Mouse (Mus musculus) kidney, adult 2 months (tissue): ENCODE measurements at regions not wholly inside any gene's neighbourhood (a gene's known extent, or its start where the extent isn't known, plus 50 kb on each side); places are given as distances from the start of the nearest gene placed in this dataset.
"Not testable (repeated sequence)": the region's sequence is repeated elsewhere in the genome, so short reads cannot be mapped to it uniquely, and the experiment has no call there.

ENCODE experiments used
- DNase-seq: peaks from one replicate; pipeline ENCODE4 v3.0.0; 2021
- H3K27ac ChIP-seq: fragments of 200-500 bp; 2 replicates; pipeline ENCODE4 v1.5.1; 2012; ENCODE audit warnings: low read depth, low read length, control low read depth, inconsistent platforms; ENCODE audit not compliant: insufficient read depth
- H3K27me3 ChIP-seq: fragments of 200-500 bp; replicated peaks from 2 replicates; pipeline ENCODE4 v1.6.1; 2012; ENCODE audit warnings: mild to moderate bottlenecking, moderate library complexity, low read length, inconsistent platforms; ENCODE audit not compliant: control insufficient read depth, insufficient read depth
- H3K36me3 ChIP-seq: fragments of 200-500 bp; 2 replicates; pipeline ENCODE4 v1.6.1; 2012; ENCODE audit warnings: mild to moderate bottlenecking, moderate library complexity, low read length, inconsistent platforms; ENCODE audit not compliant: control insufficient read depth, insufficient read depth
- H3K4me1 ChIP-seq: fragments of 200-500 bp; 2 replicates; pipeline ENCODE4 v1.6.1; 2011; ENCODE audit warnings: low read length; ENCODE audit not compliant: control insufficient read depth, insufficient read depth
- H3K4me3 ChIP-seq: fragments of 200-500 bp; 2 replicates; pipeline ENCODE4 v1.5.1; 2011; ENCODE audit warnings: mild to moderate bottlenecking, low read depth, low read length, control low read depth; ENCODE audit not compliant: insufficient read depth
- CTCF ChIP-seq: fragments of 200-500 bp; conservative IDR thresholded peaks from 2 replicates; pipeline ENCODE4 v1.5.1; 2011; ENCODE audit warnings: low read depth, mild to moderate bottlenecking, control low read depth, low read length, moderate library complexity, mixed read lengths; ENCODE audit not compliant: insufficient read depth, insufficient read length
- POLR2A ChIP-seq: fragments of 200-500 bp; IDR thresholded peaks from one replicate; pipeline ENCODE4 v1.6.1; 2011; ENCODE audit warnings: low read depth, low read length, control low read depth
- WGBS: fragments of 180-500 bp; shearing (Covaris S2); methylation state at CpG from one replicate; pipeline ENCODE4 v1.1.7; 2018; 5-methylcytosine and 5-hydroxymethylcytosine counted together

DNA sequence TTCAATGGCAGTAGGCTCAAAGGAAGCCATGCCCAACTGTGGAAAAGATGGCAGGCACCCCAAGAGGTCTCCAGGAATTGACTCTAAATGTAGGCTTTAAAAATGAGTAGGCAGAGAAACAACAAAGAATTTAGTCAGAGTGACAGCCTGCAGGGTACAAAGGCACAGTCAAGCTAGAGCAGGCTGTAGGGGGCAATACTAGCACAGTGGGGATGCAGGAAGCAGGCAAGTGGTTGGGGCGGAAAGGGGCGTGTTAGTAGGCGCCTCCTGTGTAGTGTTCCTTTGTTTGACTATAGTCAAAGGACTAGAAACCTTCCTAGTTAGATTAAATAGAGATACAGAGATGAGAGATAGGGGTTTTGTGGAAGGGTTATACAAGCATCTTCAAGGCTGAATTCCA, 211.4 kb upstream of the Pum3 start:
- TF ChIP-seq CTCF (no peak), POLR2A (no peak)
- no peak for DNase-seq
- WGBS, result 77% methylated on average over 3 of the region's 3 CpGs

DNA sequence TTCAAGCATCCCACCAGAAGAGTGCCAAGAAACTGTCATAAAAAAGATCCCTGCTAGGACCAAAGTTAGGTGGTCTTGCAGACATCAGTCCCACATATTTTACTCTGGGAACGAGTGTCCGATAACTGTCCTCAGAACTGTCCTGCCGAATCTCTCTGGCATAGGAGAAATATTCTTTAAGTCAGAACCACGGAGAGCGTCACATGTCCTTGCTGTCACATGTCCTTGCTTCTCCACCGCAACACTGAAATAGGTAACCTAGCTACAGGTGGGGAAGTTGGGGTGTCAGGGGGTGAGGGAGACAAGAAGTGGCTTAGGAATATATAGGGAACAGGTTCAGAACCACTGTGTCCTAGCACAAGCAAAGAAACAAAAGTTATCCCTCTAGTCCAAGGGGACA, 203.5 kb upstream of the Pum3 start:
- no peaks in the 10 kb centered on the region for H3K27me3 ChIP-seq
- H3K27ac ChIP-seq, result no peak overlapping the region
- H3K4me3 ChIP-seq, result no peak overlapping the region
- no peaks in the 10 kb centered on the region for H3K36me3 ChIP-seq
- TF ChIP-seq POLR2A (no peak), CTCF (no peak)
- no peaks in the 10 kb centered on the region for H3K4me1 ChIP-seq
- no peak for DNase-seq
- 70% methylated on average over 6 of the region's 6 CpGs for WGBS

More for the DNA sequence above, 211.4 kb upstream of the Pum3 start:
- Histone ChIP-seq H3K27me3 (no peaks in the 10 kb centered on the region), H3K4me1 (no peaks in the 10 kb centered on the region), H3K27ac (no peak overlapping the region), H3K36me3 (no peaks in the 10 kb centered on the region), H3K4me3 (no peak overlapping the region)

DNA sequence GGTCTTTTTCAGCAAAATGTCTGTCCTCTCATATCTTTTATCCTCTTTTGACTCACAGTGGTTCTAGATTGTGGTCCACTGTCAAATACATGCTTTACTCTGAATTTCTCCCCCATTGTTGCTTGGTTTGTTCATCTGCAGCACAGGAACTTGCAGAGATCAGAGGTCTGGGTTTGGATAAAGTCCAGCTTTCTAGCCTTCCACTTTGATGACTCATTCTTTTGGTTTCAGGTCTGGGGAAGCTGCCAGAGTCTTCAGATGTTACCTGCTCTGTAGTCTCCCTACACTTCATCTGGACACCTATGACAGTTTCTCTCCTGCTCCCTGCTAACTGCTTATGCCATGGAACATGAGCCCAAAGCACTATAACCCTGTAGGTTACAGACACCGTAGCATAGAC, 198.0 kb upstream of the Pum3 start:
- WGBS, result 84% methylated on average over 1 of the region's 1 CpGs

DNA sequence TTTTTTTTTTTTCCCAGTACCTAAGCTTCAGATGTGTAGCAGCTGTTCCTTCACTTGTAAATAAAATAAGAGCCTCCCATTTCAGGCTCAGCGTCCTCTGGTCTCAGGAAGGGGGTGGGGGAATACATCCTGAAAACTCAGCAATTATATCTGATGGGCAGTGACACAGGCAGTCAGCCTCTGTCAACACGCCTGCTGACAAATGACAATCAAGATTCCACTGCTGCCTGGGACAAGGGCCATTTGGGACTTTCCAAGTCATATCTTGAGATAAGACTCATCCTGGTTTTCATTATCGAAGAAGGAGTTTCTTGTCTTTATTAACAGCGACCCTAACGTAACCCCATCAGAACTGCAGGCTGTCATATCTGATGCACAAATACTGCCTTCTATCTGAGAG, 187.9 kb upstream of the Pum3 start:
- Histone ChIP-seq H3K27ac (no peak overlapping the region), H3K27me3 (no peaks in the 10 kb centered on the region), H3K4me3 (no peak overlapping the region), H3K4me1 (no peaks in the 10 kb centered on the region), H3K36me3 (no peaks in the 10 kb centered on the region)
- 56% methylated on average over 5 of the region's 5 CpGs for WGBS
- no peak for DNase-seq
- TF ChIP-seq CTCF (no peak), POLR2A (no peak)

More for the DNA sequence above, 198.0 kb upstream of the Pum3 start:
- no peak overlapping the region for H3K4me3 ChIP-seq
- DNase-seq, result no peak
- H3K27ac ChIP-seq, result no peak overlapping the region
- H3K36me3 ChIP-seq, result no peaks in the 10 kb centered on the region
- H3K4me1 ChIP-seq, result no peaks in the 10 kb centered on the region
- H3K27me3 ChIP-seq, result no peaks in the 10 kb centered on the region
- TF ChIP-seq POLR2A, result no peak
- TF ChIP-seq CTCF, result no peak

DNA sequence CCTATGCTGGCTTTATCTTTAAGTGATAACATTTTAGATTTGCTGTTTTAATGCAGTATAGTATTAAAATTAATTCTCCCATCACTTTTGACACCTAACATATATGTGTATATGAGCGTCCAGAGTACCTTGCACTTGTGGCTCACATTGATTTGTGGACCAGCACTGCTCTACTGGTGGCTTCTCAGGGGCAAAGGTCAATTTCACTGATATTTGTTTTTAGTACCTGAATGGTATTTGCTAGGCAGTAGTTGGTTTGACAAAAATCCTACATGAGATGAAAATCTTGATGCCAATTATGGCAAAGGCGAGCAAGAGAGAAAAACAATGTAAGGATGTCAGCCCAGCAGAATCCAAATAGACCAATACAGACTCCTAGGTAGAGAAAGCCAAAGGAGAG, 177.3 kb upstream of the Pum3 start:
- Histone ChIP-seq H3K4me1 (no peaks in the 10 kb centered on the region), H3K27ac (no peak overlapping the region), H3K36me3 (no peaks in the 10 kb centered on the region), H3K4me3 (no peak overlapping the region), H3K27me3 (no peaks in the 10 kb centered on the region)
- 85% methylated on average over 2 of the region's 2 CpGs for WGBS
- DNase-seq, result no peak
- no peak for TF ChIP-seq CTCF
- no peak for TF ChIP-seq POLR2A

DNA sequence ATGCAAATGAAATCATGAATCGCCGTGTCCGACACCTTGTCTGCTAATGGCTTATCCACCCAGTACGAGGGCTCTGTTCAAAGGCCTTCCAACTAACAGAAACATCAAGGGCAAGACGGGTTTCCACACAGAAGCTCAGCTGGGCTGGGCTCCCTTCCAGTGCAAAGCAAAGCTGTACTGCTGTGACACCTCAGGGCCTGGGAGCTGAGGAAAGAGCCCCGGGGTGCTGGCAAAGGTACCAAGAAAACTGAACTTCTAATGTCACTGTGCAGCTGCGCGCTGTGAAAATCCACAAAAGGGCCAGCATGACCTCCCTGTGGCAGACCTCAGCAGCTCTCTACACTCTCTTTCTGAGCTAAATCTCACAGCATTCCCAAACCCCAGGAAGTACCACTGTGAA, 173.7 kb upstream of the Pum3 start:
- Histone ChIP-seq H3K27ac (no peak overlapping the region), H3K4me3 (no peak overlapping the region), H3K36me3 (no peaks in the 10 kb centered on the region), H3K4me1 (no peaks in the 10 kb centered on the region), H3K27me3 (no peaks in the 10 kb centered on the region)
- WGBS, result 33% methylated on average over 8 of the region's 8 CpGs
- TF ChIP-seq CTCF (no peak), POLR2A (no peak)
- no peak for DNase-seq

DNA sequence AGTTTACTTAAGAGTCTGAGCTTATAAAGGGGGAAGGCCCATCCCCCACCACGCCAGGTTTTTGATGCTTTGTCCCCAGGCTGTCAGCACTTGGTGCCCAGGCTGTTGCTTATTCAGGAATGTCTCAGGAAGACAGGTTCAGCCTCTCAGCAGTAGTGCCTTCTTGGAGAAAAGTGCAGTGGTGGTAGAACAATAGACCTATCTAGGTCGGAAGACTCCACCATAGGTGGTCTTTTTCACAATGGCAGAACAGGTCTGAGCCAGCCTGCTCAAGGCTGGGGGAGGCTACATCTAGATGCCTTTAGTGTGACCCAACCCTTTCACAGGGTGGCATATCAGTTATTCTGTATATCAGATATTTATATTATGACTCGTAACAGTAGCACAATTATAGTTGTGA, 171.9 kb upstream of the Pum3 start:
- no peak for DNase-seq
- 91% methylated on average over 3 of the region's 3 CpGs for WGBS
- no peaks in the 10 kb centered on the region for H3K4me1 ChIP-seq
- TF ChIP-seq CTCF (no peak), POLR2A (no peak)
- no peaks in the 10 kb centered on the region for H3K36me3 ChIP-seq
- no peak overlapping the region for H3K27ac ChIP-seq
- H3K27me3 ChIP-seq, result no peaks in the 10 kb centered on the region
- H3K4me3 ChIP-seq, result no peak overlapping the region

DNA sequence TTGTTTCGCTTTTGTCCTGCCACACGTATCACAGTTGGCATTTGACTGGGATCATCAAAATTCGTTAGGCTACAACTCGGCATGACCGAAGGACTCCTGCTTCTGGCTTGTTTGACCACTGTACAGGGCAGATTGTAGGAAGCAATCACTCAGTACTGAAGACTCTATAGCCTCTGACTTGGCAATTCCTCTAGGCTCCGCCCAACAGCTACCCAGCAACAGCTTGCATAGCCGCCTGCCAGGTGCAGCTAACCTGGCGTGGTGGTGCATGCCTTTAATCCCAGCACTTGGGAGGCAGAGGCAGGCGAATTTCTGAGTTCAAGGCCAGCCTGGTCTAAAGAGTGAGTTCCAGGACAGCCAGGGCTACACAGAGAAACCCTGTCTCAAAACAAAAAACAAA, 170.8 kb upstream of the Pum3 start:
- H3K36me3 ChIP-seq, H3K4me1 ChIP-seq, H3K4me3 ChIP-seq, H3K27me3 ChIP-seq, DNase-seq, H3K27ac ChIP-seq: not testable (repeated sequence)
- WGBS, result 90% methylated on average over 9 of the region's 9 CpGs
